Mouse (Mus musculus) stomach, embryonic 14.5 days (tissue): ENCODE measurements around the gene Map4k2. TPM values are rescaled to one million over a fixed set of nuclear protein-coding genes. Genes with fewer than 3 reads are reported as not detected.
A peak's percentile ranks its signal among the peaks of the same experiment; 100 is the strongest.

ENCODE experiments used
- ATAC-seq: fragments of 200-750 bp; cut with Nextera tagmentation; 2 replicates; pipeline ENCODE4 v1.8.0; 2017; ENCODE audit warnings: low read depth, moderate TSS enrichment; ENCODE audit not compliant: insufficient number of reproducible peaks, insufficient read depth, low FRiP score
- H3K27ac ChIP-seq: fragments of 300-500 bp; sonication (generic); 2 replicates; pipeline ENCODE4 v1.5.1; 2014; ENCODE audit warnings: mild to moderate bottlenecking, low read length, moderate library complexity, mixed read lengths
- H3K27me3 ChIP-seq: fragments of 300-500 bp; sonication (generic); 2 replicates; pipeline ENCODE4 v1.6.1; 2014; ENCODE audit warnings: low read length, control low read depth, mixed read lengths; ENCODE audit not compliant: control insufficient read depth, insufficient read depth
- H3K36me3 ChIP-seq: fragments of 300-500 bp; sonication (generic); 2 replicates; pipeline ENCODE4 v1.6.1; 2014; ENCODE audit warnings: mild to moderate bottlenecking, control low read depth, low read length, moderate library complexity, mixed read lengths; ENCODE audit not compliant: control insufficient read depth, insufficient read depth
- H3K4me1 ChIP-seq: fragments of 300-500 bp; sonication (generic); 2 replicates; pipeline ENCODE4 v1.6.1; 2014; ENCODE audit warnings: low read length, control low read depth, mixed read lengths; ENCODE audit not compliant: control insufficient read depth, insufficient read depth
- H3K4me2 ChIP-seq: fragments of 300-500 bp; sonication (generic); replicated peaks from 2 replicates; pipeline ENCODE4 v1.6.1; 2014; ENCODE audit warnings: low read depth, low read length, control low read depth
- H3K4me3 ChIP-seq: fragments of 300-500 bp; sonication (generic); 2 replicates; pipeline ENCODE4 v1.5.1; 2014; ENCODE audit warnings: low read depth, low read length, control low read depth
- H3K9ac ChIP-seq: fragments of 300-500 bp; sonication (generic); replicated peaks from 2 replicates; pipeline ENCODE4 v1.6.1; 2014; ENCODE audit warnings: low read depth, mild to moderate bottlenecking, control low read depth, low read length, moderate library complexity, mixed read lengths
- H3K9me3 ChIP-seq: fragments of 300-500 bp; sonication (generic); 2 replicates; pipeline ENCODE4 v1.6.1; 2016; ENCODE audit warnings: low read depth, low read length, control low read depth; ENCODE audit not compliant: control insufficient read depth
- WGBS: fragments of 180-500 bp; shearing (Covaris S2); extraction: QIAGEN DNeasy Blood & Tissue Kit; methylation state at CpG from one replicate; pipeline ENCODE4 v1.1.7; 2014; 5-methylcytosine and 5-hydroxymethylcytosine counted together
- polyA plus RNA-seq: library from polyadenylated mRNA; unstranded; fragments of >200 nt; fragmentation: Nextera tagmentation; extraction: Ambion mirVana; gene quantifications from 2 replicates; pipeline ENCODE4 v1.2.1, GENCODE M21; 2014

The Map4k2 gene
- polyA plus RNA-seq, 1 experiment from 2014 or later, result 10.0 TPM

DNA sequence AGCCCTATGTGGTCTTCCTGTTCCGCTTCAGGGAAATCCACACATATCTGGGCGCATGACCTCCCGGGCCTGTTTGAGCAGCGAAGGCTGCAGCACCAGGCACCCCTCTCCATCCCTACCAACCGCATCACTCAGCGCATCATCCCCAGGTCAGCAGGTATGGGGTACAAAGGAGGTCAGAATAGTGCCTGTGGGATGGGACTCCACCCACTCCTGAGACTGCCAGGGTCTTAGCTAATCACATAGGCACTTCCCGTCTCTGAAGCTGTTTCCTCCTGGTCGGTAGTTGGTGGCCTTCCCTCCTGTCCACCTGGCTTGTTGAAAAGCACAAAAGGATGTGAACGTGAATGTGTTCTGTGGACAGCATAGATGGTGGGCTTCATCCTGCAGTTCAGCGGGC, 5.7 kb downstream of the Map4k2 start:
- Histone ChIP-seq H3K9me3 (no peaks in the 10 kb centered on the region), H3K4me1 (0 out of 2 replicates have a peak, but pooled peaks cover 7% of the 10 kb centered on the region), H3K36me3 (peaks cover 18% of the 10 kb centered on the region), H3K27ac (no peak overlapping the region), H3K9ac (no peak overlapping the region), H3K4me3 (no peak overlapping the region), H3K27me3 (no peaks in the 10 kb centered on the region), H3K4me2 (no peak overlapping the region)
- 78% methylated on average over 10 of the region's 10 CpGs for WGBS
- no peak for ATAC-seq

DNA sequence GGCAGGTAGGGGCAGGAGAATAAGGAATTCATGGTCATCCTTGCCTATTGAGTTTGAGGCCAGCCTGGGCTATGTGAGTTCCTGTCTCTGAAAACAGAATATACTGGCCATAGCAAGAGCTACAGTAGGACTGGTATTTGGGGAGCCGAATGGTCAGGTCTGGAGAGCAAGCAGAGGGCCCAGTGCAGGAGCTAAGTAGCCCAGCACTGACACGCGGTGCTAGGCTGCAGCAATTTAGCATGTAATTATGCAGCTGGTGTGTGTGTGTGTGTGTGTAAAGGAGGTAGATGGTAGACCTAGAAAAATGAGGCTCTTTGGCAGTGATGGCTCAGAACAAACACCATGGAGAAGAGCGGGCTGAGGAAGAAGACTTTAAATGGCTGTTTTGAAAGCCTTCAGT, 6.7 kb downstream of the Map4k2 start:
- H3K36me3 ChIP-seq, result peaks cover 18% of the 10 kb centered on the region
- H3K9me3 ChIP-seq, result no peaks in the 10 kb centered on the region
- no peak overlapping the region for H3K9ac ChIP-seq
- 95% methylated on average over 4 of the region's 4 CpGs for WGBS
- H3K4me1 ChIP-seq, result 0 out of 2 replicates have a peak, but pooled peaks cover 7% of the 10 kb centered on the region
- no peak overlapping the region for H3K4me3 ChIP-seq
- H3K4me2 ChIP-seq, result no peak overlapping the region
- no peak overlapping the region for H3K27ac ChIP-seq
- H3K27me3 ChIP-seq, result no peaks in the 10 kb centered on the region
- ATAC-seq, result no peak

DNA sequence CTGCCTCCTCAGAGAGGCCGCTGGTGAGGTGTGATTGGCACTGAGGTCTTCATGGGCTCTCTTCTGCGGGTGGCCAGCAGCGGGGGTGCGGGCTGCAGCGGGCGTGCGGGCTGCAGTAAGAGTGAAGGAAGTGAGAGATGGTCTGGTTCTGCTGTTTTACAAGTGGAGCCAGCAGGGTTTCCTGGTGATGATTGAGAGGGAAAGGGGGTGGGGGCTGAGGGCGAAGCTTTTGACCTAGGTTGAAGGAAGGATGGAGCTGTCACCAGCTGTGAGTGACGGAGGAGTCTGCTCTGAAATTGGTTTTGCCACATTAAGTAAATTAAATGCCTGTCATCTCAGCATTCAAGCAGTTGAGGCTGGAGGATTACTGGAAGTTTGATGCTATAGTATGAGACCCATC, 7.8 kb downstream of the Map4k2 start:
- Histone ChIP-seq H3K4me1 (0 out of 2 replicates have a peak, but pooled peaks cover 7% of the 10 kb centered on the region), H3K4me2 (no peak overlapping the region), H3K27ac (0 out of 2 replicates have a peak overlapping the region, but pooled peaks have one; percentile 36), H3K9me3 (no peaks in the 10 kb centered on the region), H3K4me3 (no peak overlapping the region), H3K36me3 (peaks cover 22% of the 10 kb centered on the region), H3K9ac (no peak overlapping the region), H3K27me3 (no peaks in the 10 kb centered on the region)
- 60% methylated on average over 9 of the region's 9 CpGs for WGBS
- ATAC-seq, result no peak

- H3K27ac ChIP-seq, result peak overlapping the region; percentile 36; the same call in 1 of the 2 replicates
- ATAC-seq, result peak; percentile 24; the same call in 1 of the 2 replicates
- H3K36me3 ChIP-seq, result peaks cover 22% of the 10 kb centered on the region
- no peak overlapping the region for H3K4me3 ChIP-seq
- H3K9me3 ChIP-seq, result no peaks in the 10 kb centered on the region
- H3K27me3 ChIP-seq, result no peaks in the 10 kb centered on the region
- no peak overlapping the region for H3K9ac ChIP-seq
- 0 out of 2 replicates have a peak, but pooled peaks cover 7% of the 10 kb centered on the region for H3K4me1 ChIP-seq
- 31% methylated on average over 14 of the region's 14 CpGs for WGBS
- H3K4me2 ChIP-seq, result no peak overlapping the region; the same call in 1 of the 2 replicates
Measured at GRCm38 (mm10) chr19:6349215-6349983, 8.5 kb downstream of the Map4k2 start.

DNA sequence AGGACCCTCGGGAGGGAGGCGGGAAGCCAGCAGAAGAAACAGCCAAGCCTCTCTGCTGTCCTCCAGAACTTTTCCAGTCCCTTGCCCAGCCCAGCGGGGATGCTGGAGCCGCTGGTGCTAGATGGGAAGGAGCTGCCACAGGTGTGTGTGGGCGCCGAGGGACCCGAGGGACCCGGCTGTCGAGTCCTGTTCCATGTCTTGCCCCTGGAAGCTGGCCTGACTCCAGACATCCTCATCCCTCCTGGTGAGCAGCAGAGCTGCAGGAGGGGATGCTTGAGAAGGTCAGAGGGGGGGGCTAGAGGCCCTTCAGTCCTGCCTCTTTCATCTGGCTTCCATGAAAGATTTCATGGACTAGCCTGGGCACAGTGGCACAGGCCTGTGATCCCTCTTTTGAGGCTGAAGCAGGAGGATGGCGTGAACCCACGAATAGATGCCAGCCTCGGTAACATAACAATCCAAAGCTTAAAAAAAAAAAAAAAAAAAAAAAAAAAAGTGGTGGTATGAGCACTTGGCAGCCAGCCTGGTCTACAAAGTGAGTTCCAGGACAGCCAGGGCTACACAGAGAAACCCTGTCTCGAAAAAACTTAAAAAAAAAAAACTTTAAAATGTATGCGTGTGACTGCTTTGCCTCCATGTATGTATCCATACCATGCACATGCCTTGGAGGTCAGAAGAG, 10.6 kb downstream of the Map4k2 start:
- Histone ChIP-seq H3K27me3 (no peaks in the 10 kb centered on the region), H3K36me3 (peaks cover 9% of the 10 kb centered on the region), H3K4me3 (no peak overlapping the region), H3K4me1 (0 out of 2 replicates have a peak, but pooled peaks cover 7% of the 10 kb centered on the region), H3K9me3 (no peaks in the 10 kb centered on the region), H3K9ac (no peak overlapping the region), H3K4me2 (no peak overlapping the region), H3K27ac (no peak overlapping the region)
- 68% methylated on average over 14 of the region's 14 CpGs for WGBS
- no peak for ATAC-seq

- no peak overlapping the region for H3K9ac ChIP-seq
- peaks cover 6% of the 10 kb centered on the region; the same call in 1 of the 2 replicates for H3K36me3 ChIP-seq
- no peak overlapping the region for H3K4me2 ChIP-seq
- H3K4me3 ChIP-seq, result no peak overlapping the region
- H3K4me1 ChIP-seq, result 0 out of 2 replicates have a peak, but pooled peaks cover 7% of the 10 kb centered on the region
- WGBS, result 83% methylated on average over 2 of the region's 2 CpGs
- no peak for ATAC-seq
- H3K27ac ChIP-seq, result no peak overlapping the region
- H3K9me3 ChIP-seq, result no peaks in the 10 kb centered on the region
- no peaks in the 10 kb centered on the region for H3K27me3 ChIP-seq
Measured at GRCm38 (mm10) chr19:6352107-6352505, 11.2 kb downstream of the Map4k2 start.

- no peak overlapping the region for H3K27ac ChIP-seq
- H3K9me3 ChIP-seq, result no peaks in the 10 kb centered on the region
- ATAC-seq, result no peak
- H3K4me1 ChIP-seq, result 0 out of 2 replicates have a peak, but pooled peaks cover 4% of the 10 kb centered on the region
- H3K27me3 ChIP-seq, result no peaks in the 10 kb centered on the region
- H3K4me3 ChIP-seq, result no peak overlapping the region
- no peak overlapping the region for H3K4me2 ChIP-seq
- 83% methylated on average over 7 of the region's 7 CpGs for WGBS
- H3K9ac ChIP-seq, result no peak overlapping the region
- peaks cover 4% of the 10 kb centered on the region; the same call in 1 of the 2 replicates for H3K36me3 ChIP-seq
Measured at GRCm38 (mm10) chr19:6354030-6354429, 13.1 kb downstream of the Map4k2 start.

DNA sequence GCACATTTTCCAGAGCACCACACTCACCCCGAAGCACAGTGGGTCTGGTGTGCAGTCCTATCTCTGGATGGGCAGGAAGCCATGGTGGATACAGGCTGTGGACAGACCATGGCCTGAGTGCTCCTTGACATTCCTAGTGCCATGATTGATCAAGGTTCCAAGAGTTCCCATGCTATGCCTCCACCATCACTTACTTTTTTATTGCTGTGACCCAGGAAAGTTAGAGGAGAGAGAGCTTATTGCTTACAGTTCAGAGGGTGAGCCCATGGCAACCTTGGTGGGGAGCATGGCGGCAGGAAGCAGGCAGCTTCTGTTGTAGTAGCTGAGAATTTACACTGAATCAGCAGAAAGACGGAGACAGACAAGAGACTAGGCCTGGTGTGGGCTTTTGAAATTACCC, 20.4 kb downstream of the Map4k2 start:
- 93% methylated on average over 3 of the region's 3 CpGs for WGBS
- H3K9me3 ChIP-seq, result no peaks in the 10 kb centered on the region
- peaks cover 14% of the 10 kb centered on the region for H3K36me3 ChIP-seq
- peaks cover 15% of the 10 kb centered on the region; the same call in 1 of the 2 replicates for H3K4me1 ChIP-seq
- H3K27me3 ChIP-seq, result no peaks in the 10 kb centered on the region
- H3K27ac ChIP-seq, result no peak overlapping the region
- H3K9ac ChIP-seq, result no peak overlapping the region
- ATAC-seq, result no peak
- H3K4me3 ChIP-seq, result no peak overlapping the region
- no peak overlapping the region for H3K4me2 ChIP-seq
